Mouse (Mus musculus) testis, adult 2 months (tissue): ENCODE data around the gene Rab3b.

Experiments used
- CTCF ChIP-seq: fragments of 200-500 bp; IDR thresholded peaks from 2 replicates; pipeline ENCODE4 v1.5.1; 2012; ENCODE audit warnings: low read depth, mild to moderate bottlenecking, inconsistent platforms, low read length, moderate library complexity; ENCODE audit not compliant: control insufficient read depth, insufficient read depth, insufficient replicate concordance
- POLR2A ChIP-seq: fragments of 200-500 bp; IDR thresholded peaks from 2 replicates; pipeline ENCODE4 v1.6.1; 2012; ENCODE audit warnings: low read depth, mild to moderate bottlenecking, inconsistent platforms, low read length, moderate library complexity; ENCODE audit not compliant: control insufficient read depth

GRCm38 (mm10) chr4:108834971-108835311 is 43.9 kb upstream of the Rab3b start:
- TF ChIP-seq CTCF = no peak
- no peak for TF ChIP-seq POLR2A
